Mouse (Mus musculus) heart, adult 18-20 months (tissue): ENCODE measurements around the gene Spsb4. TPM values are rescaled to one million over a fixed set of nuclear protein-coding genes. Genes with fewer than 3 reads are reported as not detected.
A peak's percentile ranks its signal among the peaks of the same experiment; 100 is the strongest.

Experiments used
- DNase-seq, 2 experiments: peaks; one replicate each; pipeline ENCODE4 v3.0.0; 2021 to 2022; ENCODE audit warnings: mixed read lengths in 1 of 2
- total RNA-seq, 2 experiments: library from RNA; stranded (reverse); gene quantifications; 2 replicates each; pipeline ENCODE4 v1.2.3; 2021

The Spsb4 gene
- total RNA-seq, 2 experiments from 2014 or later, result 2.1 to 3.9 TPM

DNA sequence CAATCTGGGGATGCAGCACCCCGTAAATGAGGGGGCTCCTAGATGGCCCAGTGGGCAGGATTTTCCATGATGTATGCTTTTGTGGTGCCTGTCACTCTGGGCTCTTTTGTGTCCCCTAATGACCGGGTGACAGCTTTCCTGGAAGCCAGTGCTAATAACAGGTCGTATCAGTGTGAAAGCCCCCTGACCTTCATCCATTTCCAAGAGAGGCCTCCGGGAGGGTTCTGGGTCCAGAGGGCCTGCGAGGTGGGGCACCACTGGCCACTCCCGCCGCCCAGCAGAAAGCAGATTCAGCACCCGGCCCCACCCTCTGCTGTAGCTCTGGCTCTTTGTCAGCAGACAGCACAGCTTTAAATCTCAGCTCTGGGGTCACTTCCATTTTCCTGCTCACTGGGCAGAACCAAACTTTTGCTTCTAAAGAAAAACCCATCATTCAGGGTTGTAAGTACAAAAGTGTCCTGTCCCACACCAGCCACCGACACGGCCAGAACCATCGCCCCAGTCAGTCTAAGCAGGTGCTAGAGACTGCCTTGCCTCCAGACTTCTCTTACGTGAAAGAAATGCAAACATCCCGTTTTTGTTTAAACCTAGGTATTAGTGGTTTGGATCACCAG lies 39.1 kb downstream of the Spsb4 start:
- DNase-seq, result no peak

DNA sequence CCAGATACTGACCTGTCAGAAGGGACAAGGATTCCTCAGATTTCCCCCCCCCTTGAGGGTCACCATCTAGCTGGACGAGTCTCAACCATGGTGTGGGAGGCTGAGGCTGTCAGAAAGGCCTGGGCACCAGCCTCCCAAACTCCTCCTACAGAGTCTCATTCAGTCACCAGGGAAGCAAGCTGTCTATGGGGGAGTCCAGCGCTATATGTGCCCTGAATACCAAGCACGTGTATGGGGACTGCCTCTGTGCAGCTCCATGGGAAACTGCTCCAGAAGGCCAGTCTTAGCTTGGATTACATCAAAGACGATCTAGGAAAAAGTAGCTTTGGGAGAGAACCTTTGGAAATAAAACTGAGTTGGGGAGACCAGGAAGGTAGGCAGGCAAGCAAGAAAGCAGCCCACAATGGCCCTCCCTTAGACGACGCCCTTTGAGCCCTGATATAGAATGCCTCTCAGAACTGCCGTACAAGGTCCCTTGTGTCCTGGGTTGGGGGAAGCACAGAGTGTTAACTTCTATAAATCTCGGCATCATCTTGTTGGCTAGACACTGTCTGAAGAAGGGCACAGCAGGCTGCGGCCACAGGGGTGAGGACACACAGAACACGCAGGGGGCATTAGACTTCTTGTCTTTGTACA lies 40.4 kb downstream of the Spsb4 start:
- no peak for DNase-seq

DNA sequence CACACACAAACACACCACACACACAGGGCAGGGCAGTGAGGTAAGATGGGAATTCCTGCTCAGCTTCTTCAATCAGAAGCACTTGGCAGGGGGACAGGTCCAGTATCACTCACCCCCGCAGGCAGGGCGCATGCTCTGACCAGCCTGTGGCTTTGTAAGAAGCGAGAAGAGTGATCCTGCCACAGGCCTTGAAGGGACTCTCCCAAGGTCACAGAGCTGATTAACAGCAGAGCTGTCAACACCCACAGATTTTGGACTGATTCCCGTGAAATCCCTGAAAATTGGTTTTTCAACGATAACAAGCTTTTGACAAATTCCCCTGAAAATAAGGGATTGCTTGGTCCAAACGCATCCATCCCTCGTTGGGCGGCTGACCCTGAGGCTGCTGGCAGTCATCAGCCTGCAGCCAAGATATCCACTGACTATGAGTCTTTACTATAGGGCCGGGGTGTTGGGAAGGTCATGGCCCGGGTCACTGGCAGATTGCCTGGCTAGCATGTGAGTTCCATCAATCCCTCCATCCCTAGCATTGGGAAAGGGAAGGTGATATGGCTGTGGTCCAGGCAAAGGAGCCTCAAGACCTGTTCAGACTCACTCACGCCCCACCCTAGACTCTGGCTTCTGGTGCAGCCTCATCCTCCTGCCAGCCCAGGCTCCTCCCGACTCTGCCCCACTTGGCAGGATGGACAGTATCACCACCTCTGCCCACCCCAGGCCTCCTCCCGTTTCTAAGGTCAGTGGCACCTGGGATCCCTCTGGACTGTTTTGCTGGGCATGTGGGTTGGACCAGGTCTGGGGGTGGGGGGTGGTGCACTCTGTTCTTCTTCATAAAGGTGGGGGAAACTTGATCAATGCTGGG lies 41.1 kb downstream of the Spsb4 start:
- DNase-seq, result peak; percentile 45 to 50

DNA sequence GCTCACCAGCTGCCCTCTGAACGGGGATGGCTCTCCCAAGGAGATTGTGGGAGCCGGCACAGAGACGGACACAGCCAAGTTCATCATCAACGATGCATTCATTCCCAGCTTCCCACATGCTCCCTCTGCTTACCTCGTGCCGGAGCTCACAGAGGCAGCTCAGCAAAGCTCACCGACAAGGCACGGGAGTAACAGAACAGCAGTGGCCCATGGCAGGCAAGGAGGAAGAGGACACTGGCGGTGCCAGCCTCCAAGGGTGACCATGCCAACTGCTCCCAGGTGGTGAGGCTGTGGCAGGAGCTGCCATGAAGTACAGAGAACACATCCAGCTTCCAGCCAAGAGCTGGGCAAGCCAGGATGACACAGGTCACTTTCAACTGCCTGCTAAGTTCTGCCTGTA lies 45.6 kb downstream of the Spsb4 start:
- peak in 1 of 2 experiments; percentile 39 for DNase-seq

DNA sequence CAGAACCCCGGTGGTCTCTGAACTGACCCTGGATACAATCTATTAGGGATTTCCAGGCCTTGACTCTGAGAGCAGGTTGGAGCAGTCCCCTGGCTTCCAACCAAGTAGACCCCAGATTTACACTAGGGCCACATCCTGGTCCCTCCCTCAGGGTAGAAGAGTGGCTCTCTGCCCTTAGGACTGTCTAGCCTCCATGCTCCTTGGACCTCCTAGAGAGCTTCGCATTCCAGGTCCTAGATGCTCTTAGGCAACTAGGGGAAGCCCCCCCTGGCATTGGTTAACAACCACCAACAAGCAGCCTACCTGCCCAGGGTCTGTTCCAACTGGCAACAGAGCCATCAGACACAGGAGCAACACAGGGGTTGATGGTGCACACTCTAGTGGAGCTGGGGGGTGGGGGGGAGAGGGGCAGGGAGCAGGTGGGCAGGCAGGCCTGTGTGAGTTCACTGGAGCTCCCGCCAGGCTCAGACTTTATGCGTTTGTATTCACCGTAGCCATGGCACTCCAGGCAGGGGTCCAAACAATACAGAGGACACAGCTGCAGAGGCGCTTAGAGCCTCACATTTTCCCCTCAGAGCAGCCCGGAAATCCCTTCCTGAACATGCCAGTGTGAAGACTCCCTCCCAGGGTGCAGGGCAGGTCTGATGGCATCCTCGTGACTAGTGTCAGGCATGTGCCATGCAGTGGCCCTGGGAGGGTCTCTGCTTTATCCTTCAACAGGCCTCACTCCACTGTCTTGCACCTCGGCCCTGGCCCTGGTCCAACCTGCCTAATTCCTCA lies 46.8 kb downstream of the Spsb4 start:
- DNase-seq, result peak; percentile 81 to 84

DNA sequence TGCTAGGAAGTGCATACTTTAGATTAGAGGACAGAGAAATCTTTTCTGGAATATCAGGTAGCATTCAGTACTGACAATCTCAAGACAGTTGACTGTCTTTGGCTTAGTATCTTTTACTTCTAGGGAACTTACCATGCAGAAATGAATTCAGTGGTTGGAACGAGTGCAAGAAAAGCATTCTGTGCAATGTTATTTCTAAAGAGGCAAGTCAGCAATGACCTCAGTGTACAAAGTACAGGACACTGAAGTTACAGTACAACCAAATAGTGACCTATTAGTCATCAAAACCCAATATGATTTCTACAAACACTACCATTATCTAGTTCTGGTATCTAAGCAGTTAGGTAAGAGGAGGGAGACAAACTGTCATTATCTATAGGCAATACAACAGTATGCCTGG lies 51.1 kb downstream of the Spsb4 start:
- DNase-seq, result no peak

DNA sequence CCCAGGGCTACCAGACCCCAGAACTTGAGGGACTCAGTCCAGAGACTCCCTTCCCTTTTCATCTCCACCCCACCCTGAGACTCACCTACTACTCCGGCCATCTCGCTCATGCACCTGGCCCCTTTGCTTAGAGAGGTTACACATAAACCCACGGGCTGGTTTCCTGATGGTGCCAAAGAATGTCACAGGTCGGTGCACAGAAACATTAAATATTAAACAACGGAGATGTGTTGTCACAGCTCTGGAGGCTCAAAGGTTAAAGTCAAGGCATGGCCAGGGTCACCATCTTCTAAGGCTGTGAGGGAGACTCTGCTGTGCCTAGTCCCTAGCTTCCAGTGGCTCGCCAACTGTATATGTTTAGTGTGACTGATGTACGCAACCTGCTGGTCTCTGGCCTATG lies 52.2 kb downstream of the Spsb4 start:
- DNase-seq, result no peak

DNA sequence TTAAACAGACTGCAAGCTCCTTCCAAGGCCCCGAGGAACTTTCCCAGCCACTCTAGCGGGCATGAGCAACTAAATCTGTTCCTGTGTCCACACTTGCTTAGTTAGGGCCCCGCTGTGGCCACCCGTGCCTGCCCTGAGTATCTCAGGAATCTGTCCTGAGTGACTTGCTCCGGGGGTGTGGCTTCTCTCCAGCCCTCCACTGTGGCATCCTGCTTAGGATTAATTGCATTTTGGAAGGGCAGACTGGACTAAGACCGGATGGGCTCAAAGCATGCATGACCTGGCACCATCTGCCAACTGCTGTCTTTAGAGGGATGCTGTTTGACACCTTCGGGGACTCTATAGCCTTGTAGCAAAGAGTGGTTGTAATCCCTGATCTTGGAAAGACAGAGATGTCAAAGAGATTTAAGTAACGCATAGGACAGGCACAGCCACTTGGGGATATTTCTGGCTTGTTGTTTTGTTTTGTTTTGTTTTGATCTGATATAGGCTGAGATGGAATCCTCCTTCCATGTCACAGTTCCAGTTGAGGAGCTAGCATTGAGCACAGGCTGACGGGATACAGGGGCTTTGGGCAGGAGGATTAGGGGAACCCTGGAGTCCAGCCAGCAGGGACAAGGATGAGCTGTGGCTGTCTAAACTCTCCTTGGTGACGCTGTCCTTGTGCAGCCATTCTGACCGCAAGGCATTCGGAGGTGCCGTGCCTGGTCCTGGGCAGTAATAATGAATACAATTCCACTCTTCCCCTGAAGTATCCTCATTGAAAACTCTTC lies 55.0 kb downstream of the Spsb4 start:
- DNase-seq, result no peak

DNA sequence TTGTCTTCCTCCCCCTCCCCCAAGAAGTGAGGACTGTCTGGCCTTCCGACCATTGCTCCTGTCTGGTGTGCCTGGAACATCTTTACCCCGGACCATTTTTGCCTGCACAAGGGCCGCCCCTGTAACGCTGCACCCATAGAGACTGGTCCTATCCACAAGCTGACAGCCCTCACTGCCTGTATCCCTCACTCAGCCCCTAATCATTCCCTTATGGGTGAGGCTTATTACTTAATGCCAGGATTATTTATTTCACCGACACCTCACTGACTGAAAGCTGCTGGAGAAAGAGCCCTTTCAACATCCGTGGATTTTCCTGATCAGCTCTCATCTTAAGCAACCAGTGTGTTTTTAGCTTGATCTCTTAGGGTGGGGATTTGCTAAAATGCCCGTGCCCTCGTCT lies 55.9 kb downstream of the Spsb4 start:
- no peak for DNase-seq

DNA sequence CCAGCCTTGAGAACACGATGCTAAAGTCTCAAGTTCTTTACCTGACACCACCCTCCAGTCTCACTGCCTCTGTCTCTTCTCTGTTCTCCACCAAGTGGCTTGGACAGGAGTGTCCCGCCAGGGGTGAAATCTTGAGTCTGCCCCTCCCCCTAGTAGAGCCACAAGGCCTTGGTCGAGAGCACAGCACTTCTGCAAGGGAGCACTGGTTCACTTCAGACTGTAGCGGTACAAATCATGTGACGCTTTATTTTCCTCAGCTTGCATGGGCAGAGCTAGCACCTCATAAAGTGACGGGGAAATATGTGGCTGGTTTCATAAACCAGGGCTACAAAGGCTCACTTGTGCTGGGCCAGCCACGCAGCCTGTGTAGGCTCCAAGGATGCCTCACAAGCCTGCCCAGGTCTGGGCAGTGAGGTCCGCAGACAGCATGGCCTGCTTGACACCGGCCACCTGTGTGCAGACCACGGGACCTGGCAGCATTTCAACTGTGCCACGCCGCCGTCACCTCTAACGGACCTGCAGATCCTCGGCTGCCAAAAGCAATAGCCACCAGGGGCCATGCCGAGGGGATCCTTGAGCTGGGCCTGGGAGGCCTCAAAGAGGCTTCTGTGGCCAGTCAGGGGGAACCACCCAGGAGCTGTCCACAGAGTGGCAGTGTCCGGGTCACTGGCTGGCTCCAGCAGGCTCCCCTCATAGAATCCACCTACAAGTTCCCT lies 56.5 kb downstream of the Spsb4 start:
- no peak for DNase-seq

DNA sequence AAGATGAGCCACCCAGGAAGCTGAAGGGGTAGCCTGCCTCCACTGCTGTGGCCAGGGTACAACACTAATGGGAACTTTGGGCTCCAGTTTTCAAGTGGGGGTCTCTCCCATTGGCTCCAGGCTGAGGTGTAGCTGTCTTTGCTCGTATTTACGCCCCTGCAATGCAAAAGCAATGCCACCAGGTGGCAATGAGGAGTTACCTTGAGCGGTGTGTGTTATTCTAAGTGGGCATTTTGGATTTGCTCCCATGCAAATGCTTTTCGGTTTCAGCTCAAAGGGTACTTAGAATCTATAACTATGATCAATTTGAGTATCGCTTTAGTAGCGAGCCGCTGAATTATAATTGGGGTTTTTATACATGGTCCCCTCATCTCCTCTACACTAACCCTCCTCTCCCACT lies 57.6 kb downstream of the Spsb4 start:
- peak in 1 of 2 experiments; percentile 55 for DNase-seq

DNA sequence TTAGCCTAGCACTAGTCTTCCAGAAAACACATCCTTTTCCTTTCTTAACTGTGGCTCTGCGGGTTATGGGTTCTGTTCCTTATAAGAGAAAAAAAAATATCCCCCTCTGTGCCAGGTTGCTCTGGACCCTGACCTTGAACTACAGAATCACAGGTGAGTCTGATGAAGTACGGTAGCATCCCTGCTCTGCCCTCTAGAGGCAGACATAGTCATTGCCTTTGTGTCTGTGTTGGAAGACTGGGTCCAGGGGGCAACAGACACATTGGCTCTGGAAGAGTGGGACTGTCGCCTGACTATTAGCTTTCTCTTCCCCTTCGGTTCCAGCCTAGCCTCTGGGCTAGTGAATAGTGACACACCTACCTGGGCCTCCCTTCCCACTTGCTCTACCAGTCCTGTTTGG lies 58.4 kb downstream of the Spsb4 start:
- DNase-seq, result peak in 1 of 2 experiments; percentile 53

DNA sequence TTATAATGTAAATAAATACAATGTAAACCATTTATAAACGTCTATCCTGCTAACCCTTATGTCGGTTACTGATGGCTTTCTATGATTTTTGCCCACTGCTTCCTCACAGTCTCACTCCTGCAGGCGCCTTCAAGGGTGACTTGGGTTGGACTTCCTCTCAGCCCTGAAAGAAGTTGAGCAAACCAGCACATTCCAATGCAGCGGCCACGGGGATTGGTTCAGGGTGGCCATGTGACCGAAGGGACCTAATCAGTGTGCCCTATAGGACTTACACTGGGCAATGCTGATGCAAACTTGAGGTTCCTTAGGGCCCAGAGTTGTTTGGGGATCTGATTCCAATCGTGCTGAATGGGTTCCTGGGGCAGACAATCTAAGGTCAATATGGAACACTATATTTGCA lies 59.2 kb downstream of the Spsb4 start:
- no peak for DNase-seq

DNA sequence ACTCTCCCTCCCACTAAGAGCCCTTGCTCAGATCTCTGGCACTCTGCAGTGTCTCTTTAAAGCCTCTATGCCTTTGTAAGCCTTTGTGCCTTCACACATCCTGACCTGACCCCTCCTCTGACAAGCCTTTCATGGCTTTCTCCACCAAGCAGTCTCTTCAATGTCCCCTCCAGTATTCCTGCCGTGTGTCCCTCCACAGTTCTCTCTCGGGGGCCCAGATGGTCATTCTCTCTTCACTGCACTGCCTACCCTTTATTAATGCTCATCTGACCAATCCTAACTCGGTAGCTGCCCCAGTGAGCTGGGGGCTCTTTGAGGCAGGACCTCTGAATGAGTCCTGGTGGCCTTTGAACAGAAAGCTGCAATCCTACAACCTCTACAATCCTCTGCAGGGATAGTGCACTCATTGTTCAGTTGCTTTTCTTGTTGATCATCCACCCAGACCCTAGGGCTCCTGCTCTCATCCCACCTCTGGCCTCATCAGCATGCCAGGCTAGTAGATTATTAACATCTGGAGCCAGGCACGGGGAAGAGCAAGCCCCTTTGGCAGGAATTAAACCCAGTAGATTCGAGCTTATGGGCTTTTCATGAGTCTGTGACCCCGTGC lies 60.5 kb downstream of the Spsb4 start:
- no peak for DNase-seq

DNA sequence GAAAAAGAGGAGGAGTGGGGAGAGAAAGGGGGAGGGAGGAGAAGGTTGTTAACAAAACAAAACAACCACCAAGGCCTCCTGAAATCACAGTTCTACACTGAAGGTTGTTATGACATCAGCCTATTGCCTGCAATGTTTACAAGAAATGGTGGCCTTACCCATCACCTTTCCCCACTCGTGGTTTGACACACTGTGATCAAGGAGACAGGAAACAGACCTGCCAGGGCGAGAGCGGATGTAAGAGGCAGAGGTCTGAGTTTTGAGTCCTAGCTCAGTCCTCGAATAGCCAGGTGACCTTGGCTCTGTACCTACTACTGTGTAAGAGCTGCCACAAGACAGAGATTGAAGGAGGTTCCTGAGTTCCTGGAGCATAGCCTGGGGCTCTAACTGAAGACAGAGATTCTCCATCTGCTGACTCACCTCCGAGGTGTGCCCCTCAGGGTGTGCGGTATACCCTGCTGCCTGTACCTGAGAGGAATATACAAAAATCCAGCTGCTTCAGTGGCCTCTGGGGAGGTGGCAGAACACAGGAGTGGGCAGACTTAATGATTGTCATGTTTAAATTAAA lies 61.3 kb downstream of the Spsb4 start:
- no peak for DNase-seq

DNA sequence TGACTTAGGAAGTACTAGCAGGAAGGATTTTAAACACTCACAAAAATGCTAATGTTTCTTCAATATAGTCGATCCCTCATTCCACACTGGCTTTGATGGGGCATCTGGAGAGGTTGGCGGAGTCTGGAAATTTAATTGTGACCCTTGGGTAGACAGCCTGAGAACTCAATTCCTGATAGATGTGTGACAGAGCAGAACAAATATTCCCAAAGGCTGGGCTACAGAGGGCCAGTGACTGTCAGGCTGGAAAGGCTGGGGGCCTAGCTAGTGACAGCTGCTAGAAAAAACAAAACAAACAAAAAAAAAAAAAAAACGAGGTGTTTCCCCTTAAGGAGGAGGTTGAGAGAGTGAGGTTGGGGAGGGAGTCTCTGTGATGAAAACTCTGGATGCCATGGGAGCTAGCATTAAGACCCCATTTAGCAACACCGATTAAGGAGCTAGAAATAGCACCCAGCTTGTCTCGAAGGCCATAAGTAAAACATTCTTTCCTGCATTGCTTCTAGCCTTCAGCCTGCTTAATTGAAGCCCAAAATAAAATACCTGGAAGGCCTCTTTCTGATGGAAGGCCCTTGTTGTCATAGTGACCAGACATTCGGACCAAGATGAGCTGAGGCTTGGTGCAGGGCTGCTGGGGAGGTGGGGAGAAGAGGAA lies 61.9 kb downstream of the Spsb4 start:
- no peak for DNase-seq

DNA sequence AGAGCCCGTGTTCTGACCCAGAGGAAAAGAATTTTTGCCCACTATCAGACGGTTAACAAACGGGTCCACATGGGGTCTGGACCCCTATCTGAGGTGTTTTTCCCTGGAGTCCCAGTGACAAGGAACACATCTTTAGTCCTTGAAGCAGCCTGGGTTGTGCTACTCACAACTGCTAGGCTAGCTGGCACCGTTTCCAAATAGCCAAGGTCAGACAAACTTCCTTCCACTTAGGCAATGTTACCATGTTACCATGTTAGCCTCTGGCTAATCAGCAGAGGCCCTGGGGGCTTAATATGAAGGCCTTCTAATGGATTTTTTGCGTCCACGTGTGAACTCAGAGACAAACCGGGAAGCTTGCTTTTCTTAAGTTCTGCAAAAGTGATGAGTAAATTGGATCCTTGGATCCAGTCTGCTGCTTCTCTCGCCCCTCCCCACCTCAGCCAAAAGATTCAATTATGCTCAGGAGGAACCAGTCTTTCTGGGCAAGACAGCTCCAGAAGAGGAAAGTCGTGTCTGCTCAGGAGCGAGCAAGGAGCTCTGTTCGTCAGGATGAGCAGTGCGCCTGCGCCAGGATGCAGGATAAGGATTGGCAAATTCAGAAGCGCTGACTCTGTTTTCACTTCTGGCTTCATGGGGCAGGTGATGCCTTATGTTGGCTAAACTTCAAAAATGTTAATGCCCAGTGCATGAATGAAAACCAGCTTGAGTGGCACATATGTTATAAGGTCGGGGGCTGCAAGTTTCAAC lies 64.4 kb downstream of the Spsb4 start:
- DNase-seq, result no peak

DNA sequence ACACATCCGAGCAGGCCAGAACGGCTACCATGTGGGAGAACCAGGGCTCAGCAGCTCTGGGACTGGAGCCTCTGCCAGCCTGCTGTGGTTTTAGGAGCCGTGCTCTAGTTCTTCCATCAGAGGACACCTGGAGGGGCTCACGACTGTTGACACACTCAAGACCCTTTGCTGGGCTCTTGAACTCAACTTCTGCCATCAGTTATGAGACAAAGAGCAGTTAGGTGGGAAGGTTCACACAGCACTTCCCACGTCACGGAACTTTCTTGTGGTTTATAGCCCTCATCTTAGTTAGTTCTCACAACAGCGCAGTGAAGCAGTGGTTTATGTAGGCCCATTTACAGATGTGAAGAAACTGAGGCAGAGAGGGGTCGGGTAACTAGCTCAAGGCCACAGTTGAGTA lies 65.2 kb downstream of the Spsb4 start:
- DNase-seq, result no peak
